22 mouse cellular contexts compared by ENCODE assay signal in genomic region chr4:4833789-4834295, GRCm38 (mm10).
"Had no signal": no experiment of that assay in that cellular context is flagged by ENCODE, and none has a peak within 500 bp of the region (broad histone marks: within the 10 kb centered on the region; RNA-seq: fewer than 3 reads in every experiment).

No protein-coding gene starts in this region.

- H3K9ac ChIP-seq: kidney, embryonic 15.5 days; limb, embryonic 12.5 days; limb, embryonic 15.5 days; liver, embryonic 14.5 days; liver, postnatal 0 days; midbrain, embryonic 13.5 days; neural tube, embryonic 13.5 days had no signal

- DNase-seq: kidney, adult 11 months; kidney, adult 8-10 months; kidney, postnatal 10 days; kidney, postnatal 36 days; left cerebral cortex, postnatal 4 days; liver, postnatal 0 days; retina, postnatal 1 day; right cerebral cortex, postnatal 25 days; thymus, adult 2 months; thymus, postnatal 25 days had no signal

- ATAC-seq: liver, postnatal 0 days; midbrain, embryonic 13.5 days; midbrain, embryonic 16.5 days had no signal

- H3K4me3 ChIP-seq: kidney, embryonic 15.5 days; limb, embryonic 12.5 days; limb, embryonic 15.5 days; megakaryocyte, embryonic 14.5 days; midbrain, embryonic 10.5 days; midbrain, embryonic 13.5 days; myocyte; neural tube, embryonic 13.5 days had no signal

- H3K27ac ChIP-seq: kidney, embryonic 15.5 days; limb, embryonic 12.5 days; limb, embryonic 15.5 days; liver, embryonic 14.5 days; midbrain, embryonic 10.5 days; midbrain, embryonic 13.5 days; neural tube, embryonic 13.5 days; stomach, postnatal 0 days had no signal

- H3K27me3 ChIP-seq: kidney, embryonic 15.5 days; limb, embryonic 12.5 days; limb, embryonic 15.5 days; megakaryocyte, embryonic 14.5 days; midbrain, embryonic 13.5 days; neural tube, embryonic 13.5 days had no signal

- H3K4me2 ChIP-seq: kidney, embryonic 15.5 days; limb, embryonic 12.5 days; limb, embryonic 15.5 days; liver, embryonic 11.5 days; midbrain, embryonic 13.5 days; neural tube, embryonic 13.5 days had no signal

- H3K9me3 ChIP-seq: kidney, embryonic 15.5 days; limb, embryonic 12.5 days; limb, embryonic 15.5 days; megakaryocyte, embryonic 14.5 days; midbrain, embryonic 10.5 days; midbrain, embryonic 13.5 days; neural tube, embryonic 13.5 days had no signal

- H3K4me1 ChIP-seq: kidney, embryonic 15.5 days; limb, embryonic 12.5 days; limb, embryonic 15.5 days; megakaryocyte, embryonic 14.5 days; midbrain, embryonic 10.5 days; midbrain, embryonic 13.5 days; neural tube, embryonic 13.5 days had no signal

- H3K36me3 ChIP-seq: kidney, embryonic 15.5 days; limb, embryonic 12.5 days; limb, embryonic 15.5 days; midbrain, embryonic 10.5 days; midbrain, embryonic 13.5 days; neural tube, embryonic 13.5 days had no signal
